Mouse (Mus musculus) forelimb bud, embryonic 11.5 days (tissue): Measurements from ENCODE around the gene A830018L16Rik.

ENCODE experiments used
- DNase-seq: peaks from one replicate; pipeline ENCODE4 v3.0.0-alpha.2; 2012; ENCODE audit warnings: low read depth, low spot score

A830018L16Rik gene

GRCm38 (mm10) chr1:11652773-11653172 lies 238.9 kb downstream of the A830018L16Rik start:
- DNase-seq: no peak

GRCm38 (mm10) chr1:11657341-11658060 lies 243.6 kb downstream of the A830018L16Rik start:
- DNase-seq: peak; percentile 77

GRCm38 (mm10) chr1:11658061-11658625 lies 244.2 kb downstream of the A830018L16Rik start:
- DNase-seq: no peak

- DNase-seq: peak; percentile 70
Measured at GRCm38 (mm10) chr1:11744749-11745314, 330.9 kb downstream of the A830018L16Rik start.

DNA sequence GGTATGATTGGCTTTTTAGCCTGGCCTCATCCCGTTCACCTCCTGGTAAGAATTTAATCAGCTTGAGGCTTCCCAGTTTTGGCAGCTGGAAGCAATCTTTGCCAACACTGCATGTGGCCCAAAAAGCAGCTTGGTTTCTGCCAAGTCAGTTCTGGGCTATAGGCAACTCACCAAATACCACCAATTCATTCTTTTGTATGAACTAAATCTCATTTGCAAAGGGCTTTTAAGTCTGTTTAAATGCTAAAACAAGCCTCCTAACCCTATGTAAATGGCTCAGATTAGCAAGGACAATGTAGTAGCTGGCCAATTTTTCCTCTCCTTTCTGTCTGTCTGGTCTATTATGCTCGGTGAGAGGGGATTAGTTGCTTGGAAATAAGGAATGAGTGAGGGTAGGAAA lies 334.5 kb downstream of the A830018L16Rik start:
- no peak for DNase-seq

DNA sequence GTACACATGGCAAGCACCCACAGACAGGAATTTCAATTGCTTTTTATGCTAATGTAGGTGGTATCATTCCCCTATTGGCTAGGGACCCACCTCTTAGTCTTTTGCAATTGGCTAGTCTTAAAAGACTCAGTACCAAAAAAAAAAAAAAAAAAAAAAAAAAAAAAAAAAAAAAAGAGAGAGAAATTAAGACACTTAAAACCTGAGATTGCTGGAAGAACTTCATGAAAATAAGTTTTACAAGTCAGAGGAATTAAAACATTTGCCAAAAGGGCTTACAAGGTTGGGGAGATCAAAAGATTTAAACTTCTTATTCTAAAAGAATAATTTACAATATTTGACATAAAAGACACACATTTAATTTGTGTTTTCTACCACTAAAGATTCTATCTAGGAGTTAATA lies 336.2 kb downstream of the A830018L16Rik start:
- no peak for DNase-seq

DNA sequence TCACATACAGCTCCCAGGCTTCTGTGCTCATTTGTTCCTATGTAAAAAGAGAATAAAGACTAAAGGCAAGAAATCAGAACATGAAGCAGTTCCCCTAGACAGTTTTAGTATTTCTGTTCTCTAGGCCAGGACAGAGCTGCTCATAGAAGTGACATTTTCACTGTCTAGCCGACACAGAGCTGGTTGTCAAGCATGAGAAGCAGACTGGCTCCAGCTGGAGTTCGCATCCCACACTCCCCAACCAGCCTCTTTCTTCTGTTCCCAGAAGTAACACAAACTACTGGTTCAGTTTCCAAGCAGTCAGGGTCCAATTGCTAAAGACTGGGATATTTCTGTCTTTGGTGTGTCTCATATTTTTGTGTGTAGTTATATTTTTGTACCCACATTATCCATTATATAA lies 336.7 kb downstream of the A830018L16Rik start:
- DNase-seq: no peak

GRCm38 (mm10) chr1:11751996-11752395 lies 338.1 kb downstream of the A830018L16Rik start:
- DNase-seq: no peak

DNA sequence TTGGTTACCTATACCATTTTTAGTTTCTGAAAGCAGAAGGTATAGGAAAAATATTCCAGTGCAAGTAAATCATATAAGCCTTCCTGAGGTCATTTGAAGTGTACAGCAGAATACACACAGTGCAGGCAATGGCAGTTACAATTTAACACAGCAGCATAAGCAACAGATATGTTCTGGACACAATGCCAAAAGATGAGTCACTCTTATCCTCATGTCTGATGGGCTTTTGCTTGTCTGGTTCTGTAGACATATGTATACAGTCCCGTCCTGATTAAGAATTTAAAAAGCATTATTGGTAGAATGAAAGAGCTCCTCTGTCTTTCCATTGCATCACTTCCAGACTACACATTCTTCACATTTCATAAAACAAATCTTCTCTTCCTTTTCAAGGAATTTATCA lies 374.4 kb downstream of the A830018L16Rik start:
- DNase-seq: no peak

GRCm38 (mm10) chr1:11792820-11793219 lies 378.9 kb downstream of the A830018L16Rik start:
- DNase-seq: no peak

DNA sequence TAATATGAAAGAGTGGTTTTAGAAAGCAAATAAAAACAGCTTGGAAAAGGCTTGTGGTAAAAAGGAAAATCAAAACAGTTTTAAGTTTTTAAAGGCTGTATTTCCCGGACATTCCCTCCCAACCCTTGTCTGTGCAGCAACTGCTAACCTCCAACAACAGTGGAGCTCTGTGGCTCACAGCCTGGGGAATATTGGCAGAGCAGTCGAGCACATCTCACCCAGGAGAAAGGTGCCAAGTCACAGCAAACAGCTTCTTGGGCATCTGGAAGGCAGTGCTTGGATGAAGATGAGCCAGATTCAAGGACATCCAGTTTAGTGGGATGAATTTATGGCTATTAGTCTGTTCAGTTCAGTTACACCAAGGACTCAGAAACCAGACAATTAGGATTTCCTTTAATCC lies 381.8 kb downstream of the A830018L16Rik start:
- DNase-seq: no peak

GRCm38 (mm10) chr1:11872847-11873246 lies 458.9 kb downstream of the A830018L16Rik start:
- no peak for DNase-seq

DNA sequence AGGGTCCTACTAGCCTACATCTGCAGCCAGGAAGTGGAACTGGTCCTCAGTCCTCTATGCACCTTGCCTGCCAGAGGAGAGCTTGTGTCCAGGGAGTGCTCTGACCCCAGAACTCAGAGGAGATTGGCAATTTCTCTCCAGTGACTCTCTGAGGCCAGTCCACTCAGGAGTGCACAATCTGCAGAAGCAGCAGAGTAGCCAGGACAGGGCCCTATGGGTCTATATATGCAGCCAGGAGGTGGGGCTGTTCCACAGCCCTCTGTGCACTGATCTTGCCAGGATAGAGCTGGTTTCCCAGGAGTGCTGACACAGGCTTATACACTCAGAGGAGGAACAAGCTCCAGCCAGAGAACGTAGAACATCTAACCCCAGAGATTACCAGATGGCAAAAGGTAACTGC lies 459.7 kb downstream of the A830018L16Rik start:
- no peak for DNase-seq

DNA sequence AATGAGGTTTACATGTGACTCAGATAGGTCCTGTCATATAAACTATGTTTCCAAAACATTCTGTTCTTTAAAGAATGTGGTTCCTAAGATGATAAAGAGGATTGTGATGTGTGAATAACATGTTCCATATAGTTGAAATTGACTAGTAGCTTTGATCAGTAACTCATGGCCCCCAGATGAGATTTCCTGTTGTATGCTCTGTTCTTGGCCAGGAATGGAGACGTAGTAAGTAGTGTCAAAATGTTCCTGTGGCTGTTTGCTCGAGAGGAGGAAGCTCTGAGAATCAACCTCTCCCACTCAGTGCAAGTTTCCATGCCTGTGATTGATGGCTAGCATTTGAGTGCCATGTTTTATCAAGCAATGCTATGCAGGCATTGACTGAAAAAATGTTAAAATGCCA lies 467.8 kb downstream of the A830018L16Rik start:
- DNase-seq: no peak

DNA sequence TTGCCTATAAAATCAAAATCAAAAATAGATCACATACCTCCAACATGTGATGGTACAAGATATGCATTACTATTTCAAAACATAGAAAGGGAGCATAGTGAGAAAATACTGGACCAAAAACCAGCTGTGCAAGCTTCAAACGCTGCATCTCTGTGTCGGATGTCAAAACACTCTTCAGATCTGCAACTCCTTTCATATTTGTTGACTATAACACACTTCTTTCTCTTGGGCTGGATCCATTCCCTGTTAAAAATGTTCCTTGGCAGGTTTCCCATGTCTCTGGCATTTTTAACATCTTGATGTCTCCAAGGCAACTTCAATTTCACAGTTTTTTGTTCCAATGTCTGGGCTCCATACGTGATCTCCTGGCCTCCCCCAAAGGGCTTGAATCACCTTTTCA lies 481.8 kb downstream of the A830018L16Rik start:
- DNase-seq: no peak

- no peak for DNase-seq
Measured at GRCm38 (mm10) chr1:11915873-11916272, 502.0 kb downstream of the A830018L16Rik start.

DNA sequence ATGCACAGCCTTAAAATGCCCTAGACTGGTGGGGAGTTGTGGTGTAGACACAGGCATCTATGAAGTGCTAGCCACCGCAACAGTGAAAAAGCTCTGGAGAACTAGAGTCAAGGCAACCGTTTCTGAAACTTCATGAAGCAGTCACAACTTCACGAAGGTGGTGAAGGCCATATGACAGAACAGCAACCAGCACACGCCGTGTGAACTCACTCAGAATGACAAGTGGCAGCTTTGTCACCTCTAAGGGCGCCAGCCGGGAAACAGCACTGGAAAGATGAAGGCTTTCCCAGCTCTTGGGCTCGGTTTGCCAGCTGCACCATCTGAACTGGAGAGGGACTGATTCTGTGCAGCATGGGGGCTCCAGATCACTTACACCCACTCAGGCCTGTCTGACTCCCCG lies 523.1 kb downstream of the A830018L16Rik start:
- DNase-seq: no peak

DNA sequence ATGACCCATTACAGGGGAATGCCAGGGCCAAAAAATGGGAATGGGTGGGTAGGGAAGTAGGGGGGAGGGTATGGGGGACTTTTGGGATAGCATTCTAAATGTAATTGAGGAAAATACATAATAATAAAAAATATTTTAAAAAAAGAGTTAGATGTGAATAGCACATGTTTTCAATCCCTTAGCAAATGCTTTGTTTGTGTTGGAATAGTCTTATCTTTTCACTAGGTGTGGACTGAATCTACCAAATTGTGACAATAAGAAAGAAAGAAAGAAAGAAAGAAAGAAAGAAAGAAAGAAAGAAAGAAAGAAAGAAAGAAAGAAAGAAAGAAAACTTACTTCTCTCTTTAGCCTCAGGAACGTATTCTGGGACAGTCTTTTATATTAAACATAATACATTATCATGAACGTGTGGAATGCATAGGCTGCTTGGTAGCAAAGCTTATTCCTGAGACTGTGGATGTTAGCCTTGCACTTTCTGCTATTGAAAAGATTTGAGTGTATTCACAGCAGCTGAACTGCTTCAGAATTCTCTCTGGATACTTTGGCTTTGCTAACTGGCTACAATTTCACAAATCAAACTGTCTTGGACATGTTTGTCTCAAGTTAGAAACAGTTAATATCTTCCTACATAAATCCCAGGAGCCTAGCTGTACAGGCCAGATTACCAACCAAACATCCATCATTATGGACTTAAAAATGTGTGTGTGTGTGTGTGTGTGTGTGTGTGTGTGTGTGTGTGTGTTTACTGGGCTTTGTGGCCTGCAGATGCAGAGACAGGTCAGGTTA lies 545.7 kb downstream of the A830018L16Rik start:
- no peak for DNase-seq

DNA sequence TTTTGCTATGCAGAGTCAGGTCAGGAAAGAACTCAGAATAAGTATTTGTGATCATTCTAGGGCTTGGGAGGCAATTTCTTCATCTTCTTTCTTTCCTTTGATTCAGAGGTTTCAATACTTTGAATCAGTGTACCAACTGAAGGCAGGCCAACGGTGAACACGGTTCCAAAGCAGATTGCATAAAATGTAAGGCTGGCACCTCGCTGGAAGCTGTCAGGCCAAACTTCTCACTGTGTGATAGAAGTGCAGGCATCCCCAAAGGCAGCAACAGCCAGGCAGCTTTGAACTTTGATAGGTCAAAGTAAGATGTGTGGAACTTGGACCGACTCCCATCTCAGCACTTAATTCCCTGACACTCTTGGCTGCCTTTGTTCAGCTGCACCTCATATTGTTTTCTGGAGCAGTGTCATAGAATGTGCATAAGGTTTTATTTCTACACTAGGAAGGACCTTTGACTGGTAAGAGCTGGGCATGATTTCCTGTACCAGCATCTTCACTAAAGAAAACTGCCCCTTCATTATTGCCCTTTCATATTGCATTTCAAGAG lies 568.8 kb downstream of the A830018L16Rik start:
- no peak for DNase-seq

- no peak for DNase-seq
Measured at GRCm38 (mm10) chr1:11990011-11990410, 576.1 kb downstream of the A830018L16Rik start.

DNA sequence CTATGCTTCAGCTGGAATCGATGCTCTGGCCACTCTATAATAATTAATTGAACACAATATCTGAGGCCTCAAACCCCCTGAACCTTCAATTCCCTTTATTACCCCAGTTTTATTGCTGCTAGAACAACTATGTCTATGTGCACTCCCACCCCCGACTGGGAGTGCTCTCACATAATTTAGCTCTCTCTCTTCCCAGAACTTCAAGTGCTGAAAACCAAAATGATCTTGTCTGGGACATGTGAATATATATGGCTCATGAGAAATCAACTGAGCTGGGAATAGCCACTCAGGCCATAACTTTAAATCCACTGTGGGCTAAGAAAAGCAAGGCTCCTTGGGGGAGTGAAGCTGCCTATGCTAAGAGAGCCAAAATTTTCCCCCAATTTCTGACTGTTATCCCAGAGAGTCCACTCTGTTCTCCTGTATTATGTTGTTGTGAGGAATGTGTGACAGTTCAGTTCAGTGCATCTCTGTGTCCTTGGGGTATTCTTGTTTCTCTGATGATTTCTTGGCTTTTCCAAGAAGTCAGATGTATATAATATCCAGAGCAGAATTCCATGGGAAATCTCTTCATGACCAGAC lies 582.5 kb downstream of the A830018L16Rik start:
- no peak for DNase-seq

- no peak for DNase-seq
Measured at GRCm38 (mm10) chr1:11997574-11997973, 583.7 kb downstream of the A830018L16Rik start.
